Mouse (Mus musculus): Measurements from ENCODE around the gene Atp6v1c2.

Gene Atp6v1c2

GRCm38 (mm10) chr12:17329259-17329658 lies at the start of gene Atp6v1c2:
Gene Atp6v1c2 (minus strand): TSS chr12:17329359.
- no peak for DNase-seq (ENCODE audit: low read depth)

- no peak for DNase-seq (ENCODE audit: low read depth)
Measured at GRCm38 (mm10) chr12:17376521-17376920, 47.4 kb upstream of the Atp6v1c2 start.

- DNase-seq (ENCODE audit: low read depth): no peak
Measured at GRCm38 (mm10) chr12:17375243-17375642, 46.1 kb upstream of the Atp6v1c2 start.

- DNase-seq (ENCODE audit: low read depth): no peak
Measured at GRCm38 (mm10) chr12:17373470-17373975, 44.4 kb upstream of the Atp6v1c2 start.

GRCm38 (mm10) chr12:17372696-17373095 lies 43.5 kb upstream of the Atp6v1c2 start:
- DNase-seq (ENCODE audit: low read depth): no peak

- no peak for DNase-seq (ENCODE audit: low read depth)
Measured at GRCm38 (mm10) chr12:17371589-17372235, 42.6 kb upstream of the Atp6v1c2 start.

GRCm38 (mm10) chr12:17369551-17370325 lies 40.6 kb upstream of the Atp6v1c2 start:
- DNase-seq (ENCODE audit: low read depth): no peak

GRCm38 (mm10) chr12:17369111-17369510 lies 40.0 kb upstream of the Atp6v1c2 start:
- DNase-seq (ENCODE audit: low read depth): no peak

- no peak for DNase-seq (ENCODE audit: low read depth)
Measured at GRCm38 (mm10) chr12:17366981-17367380, 37.8 kb upstream of the Atp6v1c2 start.

GRCm38 (mm10) chr12:17362316-17362715 lies 33.2 kb upstream of the Atp6v1c2 start:
- DNase-seq (ENCODE audit: low read depth): no peak

GRCm38 (mm10) chr12:17360650-17361049 lies 31.5 kb upstream of the Atp6v1c2 start:
- no peak for DNase-seq (ENCODE audit: low read depth)

GRCm38 (mm10) chr12:17360104-17360503 lies 30.9 kb upstream of the Atp6v1c2 start:
- no peak for DNase-seq (ENCODE audit: low read depth)

- no peak for DNase-seq (ENCODE audit: low read depth)
Measured at GRCm38 (mm10) chr12:17358981-17359380, 29.8 kb upstream of the Atp6v1c2 start.

GRCm38 (mm10) chr12:17357795-17358194 lies 28.6 kb upstream of the Atp6v1c2 start:
- DNase-seq (ENCODE audit: low read depth): no peak

GRCm38 (mm10) chr12:17356853-17357252 lies 27.7 kb upstream of the Atp6v1c2 start:
- DNase-seq (ENCODE audit: low read depth): no peak

- DNase-seq (ENCODE audit: low read depth): no peak
Measured at GRCm38 (mm10) chr12:17350106-17350505, 20.9 kb upstream of the Atp6v1c2 start.

- peak; percentile 83 for DNase-seq (ENCODE audit: low read depth)
Measured at GRCm38 (mm10) chr12:17348048-17349036, 19.2 kb upstream of the Atp6v1c2 start, which contains the start of gene Nol10. Gene Nol10 (plus strand): TSS chr12:17348458.

GRCm38 (mm10) chr12:17347327-17348047 lies 18.3 kb upstream of the Atp6v1c2 start:
- no peak for DNase-seq (ENCODE audit: low read depth)

- DNase-seq (ENCODE audit: low read depth): no peak
Measured at GRCm38 (mm10) chr12:17339114-17339905, 10.2 kb upstream of the Atp6v1c2 start.

- DNase-seq (ENCODE audit: low read depth): no peak
Measured at GRCm38 (mm10) chr12:17338338-17338737, 9.2 kb upstream of the Atp6v1c2 start.

Data from c-Kit-positive CD71-negative TER-119-negative erythroid progenitor cells, embryonic 14.5 days (primary cell).